Mouse (Mus musculus) hindbrain, embryonic 11.5 days (tissue): Measurements from ENCODE around the gene Arhgap15. TPM values are rescaled to one million over a fixed set of nuclear protein-coding genes. Genes with fewer than 3 reads are reported as not detected.

Experiments used
- ATAC-seq: fragments of 200-750 bp; cut with Nextera tagmentation; 2 replicates; pipeline ENCODE4 v1.8.0; 2017; ENCODE audit warnings: mild to moderate bottlenecking, moderate TSS enrichment, moderate library complexity; ENCODE audit not compliant: low FRiP score
- DNase-seq: peaks from one replicate; pipeline ENCODE4 v3.0.0-alpha.2; 2015; ENCODE audit warnings: low spot score
- H3K27ac ChIP-seq: fragments of 300-500 bp; sonication (generic); 2 replicates; pipeline ENCODE4 v1.5.1; 2014; ENCODE audit warnings: mild to moderate bottlenecking, low read depth, low read length
- H3K27me3 ChIP-seq: fragments of 300-500 bp; sonication (generic); 2 replicates; pipeline ENCODE4 v1.6.1; 2014; ENCODE audit warnings: mild to moderate bottlenecking, low read length, moderate library complexity, mixed read lengths; ENCODE audit not compliant: control insufficient read depth, insufficient read depth
- H3K36me3 ChIP-seq: fragments of 300-500 bp; sonication (generic); 2 replicates; pipeline ENCODE4 v1.6.1; 2014; ENCODE audit warnings: mild to moderate bottlenecking, low read length, moderate library complexity, mixed read lengths; ENCODE audit not compliant: control insufficient read depth, insufficient read depth
- H3K4me1 ChIP-seq: fragments of 300-500 bp; sonication (generic); replicated peaks from 2 replicates; pipeline ENCODE4 v1.6.1; 2014; ENCODE audit warnings: low read length, mixed read lengths; ENCODE audit not compliant: control insufficient read depth, insufficient read depth
- H3K4me2 ChIP-seq: fragments of 300-500 bp; sonication (generic); replicated peaks from 2 replicates; pipeline ENCODE4 v1.6.1; 2014; ENCODE audit warnings: mild to moderate bottlenecking, low read depth, low read length
- H3K4me3 ChIP-seq: fragments of 300-500 bp; sonication (generic); 2 replicates; pipeline ENCODE4 v1.5.1; 2014; ENCODE audit warnings: low read depth, low read length
- H3K9ac ChIP-seq: fragments of 300-500 bp; sonication (generic); 2 replicates; pipeline ENCODE4 v1.6.1; 2014; ENCODE audit warnings: low read depth, low read length
- H3K9me3 ChIP-seq: fragments of 300-500 bp; sonication (generic); 2 replicates; pipeline ENCODE4 v1.6.1; 2016; ENCODE audit warnings: low read length; ENCODE audit not compliant: control insufficient read depth
- WGBS: fragments of 180-500 bp; shearing (Covaris S2); extraction: QIAGEN DNeasy Blood & Tissue Kit; methylation state at CpG from one replicate; pipeline ENCODE4 v1.1.7; 2014; 5-methylcytosine and 5-hydroxymethylcytosine counted together
- polyA plus RNA-seq: library from polyadenylated mRNA; unstranded; fragments of >200 nt; fragmentation: Nextera tagmentation; extraction: Ambion mirVana; gene quantifications from 2 replicates; pipeline ENCODE4 v1.2.1, GENCODE M21; 2014

Arhgap15 gene
- polyA plus RNA-seq, 1 experiment from 2014 or later: 1.6 TPM

- DNase-seq: no peak
- no peak overlapping the region for H3K4me3 ChIP-seq
- no peaks in the 10 kb centered on the region for H3K4me1 ChIP-seq
- H3K9ac ChIP-seq: no peak overlapping the region
- H3K36me3 ChIP-seq: no peaks in the 10 kb centered on the region
- no peaks in the 10 kb centered on the region for H3K27me3 ChIP-seq
- no peak overlapping the region for H3K4me2 ChIP-seq
- ATAC-seq: no peak
- peaks cover 5% of the 10 kb centered on the region; the same call in 1 of the 2 replicates for H3K9me3 ChIP-seq
- no peak overlapping the region for H3K27ac ChIP-seq
- 72% methylated on average over 2 of the region's 2 CpGs for WGBS
Observed at GRCm38 (mm10) chr2:44444938-44445337, 696.3 kb downstream of the Arhgap15 start.

Other genes with a start within 250 kb of the Arhgap15 start
- gene Kynu, start 193.5 kb upstream of the Arhgap15 start, polyA plus RNA-seq: 0.57 and 1.5 TPM in 2 replicates